Mouse (Mus musculus) midbrain, embryonic 16.5 days (tissue): ENCODE results near the gene Grin2a. TPM values are rescaled to one million over a fixed set of nuclear protein-coding genes. Genes with fewer than 3 reads are reported as not detected.

Experiments
- ATAC-seq: fragments of 200-750 bp; cut with Nextera tagmentation; 2 replicates; pipeline ENCODE4 v1.8.0; 2017; ENCODE audit warnings: moderate TSS enrichment
- H3K27ac ChIP-seq: fragments of 300-500 bp; sonication (generic); 2 replicates; pipeline ENCODE4 v1.5.1; 2014; ENCODE audit warnings: mild to moderate bottlenecking, low read length, mixed read lengths
- H3K27me3 ChIP-seq: fragments of 300-500 bp; sonication (generic); 2 replicates; pipeline ENCODE4 v1.6.1; 2014; ENCODE audit warnings: low read depth, low read length, mixed read lengths; ENCODE audit not compliant: control insufficient read depth, insufficient read depth
- H3K36me3 ChIP-seq: fragments of 300-500 bp; sonication (generic); 2 replicates; pipeline ENCODE4 v1.6.1; 2014; ENCODE audit warnings: mild to moderate bottlenecking, low read length, moderate library complexity, mixed read lengths; ENCODE audit not compliant: control insufficient read depth, insufficient read depth
- H3K4me1 ChIP-seq: fragments of 300-500 bp; sonication (generic); 2 replicates; pipeline ENCODE4 v1.6.1; 2014; ENCODE audit warnings: mild to moderate bottlenecking, low read length, mixed read lengths; ENCODE audit not compliant: control insufficient read depth, insufficient read depth
- H3K4me2 ChIP-seq: fragments of 300-500 bp; sonication (generic); 2 replicates; pipeline ENCODE4 v1.6.1; 2014; ENCODE audit warnings: mild to moderate bottlenecking, low read length, mixed read lengths
- H3K4me3 ChIP-seq: fragments of 300-500 bp; sonication (generic); 2 replicates; pipeline ENCODE4 v1.5.1; 2014; ENCODE audit warnings: low read depth, mild to moderate bottlenecking, low read length, moderate library complexity, mixed read lengths
- H3K9ac ChIP-seq: fragments of 300-500 bp; sonication (generic); 2 replicates; pipeline ENCODE4 v1.6.1; 2014; ENCODE audit warnings: low read depth, low read length, mixed read lengths
- H3K9me3 ChIP-seq: fragments of 300-500 bp; sonication (generic); replicated peaks from 2 replicates; pipeline ENCODE4 v1.6.1; 2014; ENCODE audit warnings: mild to moderate bottlenecking, low read length, mixed read lengths; ENCODE audit not compliant: control insufficient read depth, poor library complexity, severe bottlenecking
- WGBS: fragments of 180-500 bp; shearing (Covaris S2); extraction: QIAGEN DNeasy Blood & Tissue Kit; methylation state at CpG from one replicate; pipeline ENCODE4 v1.1.7; 2014; 5-methylcytosine and 5-hydroxymethylcytosine counted together
- polyA plus RNA-seq: library from polyadenylated mRNA; unstranded; fragments of >200 nt; fragmentation: Nextera tagmentation; extraction: Ambion mirVana; gene quantifications from 2 replicates; pipeline ENCODE4 v1.2.1, GENCODE M21; 2015

Gene Grin2a
- polyA plus RNA-seq, 1 experiment from 2014 or later: 7.6 TPM

GRCm38 (mm10) chr16:9985041-9985440 is 10.3 kb downstream of the Grin2a start:
- WGBS: 58% methylated on average over 3 of the region's 3 CpGs
- no peaks in the 10 kb centered on the region for H3K4me1 ChIP-seq
- ATAC-seq: no peak

DNA sequence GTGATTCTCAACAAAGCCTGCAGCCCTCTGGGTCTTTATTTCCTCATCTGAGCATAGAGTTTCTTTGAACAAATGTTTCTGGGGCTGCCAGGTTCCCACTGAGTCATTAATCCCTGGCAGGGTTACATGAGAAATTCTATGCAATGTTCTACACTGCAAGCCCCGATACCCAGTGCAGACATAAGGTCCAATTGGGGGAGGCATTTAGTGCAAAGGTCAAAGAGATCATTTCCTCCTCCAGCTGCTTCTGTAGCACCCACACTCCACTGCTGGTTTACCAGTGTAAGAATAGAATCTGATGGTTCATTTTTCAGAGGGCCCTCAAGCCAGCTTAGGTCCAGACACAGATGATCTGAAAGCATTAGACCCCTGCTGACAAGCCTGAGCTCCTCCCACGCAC is 14.7 kb downstream of the Grin2a start:
- no peak overlapping the region for H3K27ac ChIP-seq
- no peaks in the 10 kb centered on the region for H3K4me1 ChIP-seq
- H3K9me3 ChIP-seq: no peaks in the 10 kb centered on the region
- H3K36me3 ChIP-seq: no peaks in the 10 kb centered on the region
- no peak overlapping the region for H3K9ac ChIP-seq
- H3K4me3 ChIP-seq: no peak overlapping the region
- ATAC-seq: no peak
- H3K4me2 ChIP-seq: no peak overlapping the region
- H3K27me3 ChIP-seq: no peaks in the 10 kb centered on the region
- 46% methylated on average over 2 of the region's 2 CpGs for WGBS

More at GRCm38 (mm10) chr16:9985041-9985440, 10.3 kb downstream of the Grin2a start:
- Histone ChIP-seq H3K27me3 (no peaks in the 10 kb centered on the region), H3K4me3 (no peak overlapping the region), H3K4me2 (no peak overlapping the region), H3K9me3 (no peaks in the 10 kb centered on the region), H3K27ac (no peak overlapping the region), H3K36me3 (no peaks in the 10 kb centered on the region), H3K9ac (no peak overlapping the region)

DNA sequence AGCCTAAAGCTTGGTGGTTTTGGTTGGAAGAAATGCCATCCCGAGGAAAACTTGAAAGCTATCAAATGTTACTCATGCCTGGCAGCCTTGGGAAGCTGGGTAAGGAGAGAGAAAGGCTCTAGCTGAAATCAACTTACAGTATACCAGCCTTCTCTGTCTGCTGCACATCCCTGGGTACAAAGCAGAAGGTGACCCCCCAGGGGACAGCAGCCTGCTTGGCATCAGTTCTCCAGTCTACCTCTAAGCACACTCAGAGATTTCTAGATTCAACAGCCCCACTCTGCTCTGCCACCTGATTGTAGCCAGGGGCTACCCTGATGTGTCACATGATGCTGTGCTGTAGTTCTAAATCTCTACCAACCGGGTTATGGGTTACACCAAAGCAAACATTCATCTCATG is 17.2 kb downstream of the Grin2a start:
- H3K36me3 ChIP-seq: no peaks in the 10 kb centered on the region
- H3K4me3 ChIP-seq: no peak overlapping the region
- ATAC-seq: no peak
- WGBS: 89% methylated on average over 2 of the region's 2 CpGs
- no peaks in the 10 kb centered on the region for H3K4me1 ChIP-seq
- no peak overlapping the region for H3K4me2 ChIP-seq
- no peaks in the 10 kb centered on the region for H3K27me3 ChIP-seq
- H3K9me3 ChIP-seq: no peaks in the 10 kb centered on the region
- H3K9ac ChIP-seq: no peak overlapping the region
- no peak overlapping the region for H3K27ac ChIP-seq

DNA sequence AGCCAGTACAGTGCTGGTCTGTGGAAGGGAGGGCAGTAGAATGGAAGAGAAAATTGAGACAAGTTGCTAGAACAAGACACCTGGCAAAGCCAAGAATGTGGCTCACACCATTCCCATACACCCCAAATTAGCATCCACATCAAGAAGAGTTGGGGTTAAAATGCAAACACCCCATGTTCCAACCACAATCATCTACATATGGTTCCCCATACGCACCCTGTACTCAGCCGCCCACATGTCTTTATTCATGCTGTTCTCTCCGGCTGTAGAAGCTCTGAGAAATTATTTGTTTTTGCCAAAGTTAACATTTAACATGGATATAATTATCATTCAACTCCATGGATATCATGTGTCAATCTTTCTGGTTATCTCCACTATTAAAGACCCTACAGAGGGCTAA is 22.7 kb downstream of the Grin2a start:
- ATAC-seq: no peak
- 96% methylated on average over 3 of the region's 3 CpGs for WGBS
- H3K9ac ChIP-seq: no peak overlapping the region
- H3K27me3 ChIP-seq: no peaks in the 10 kb centered on the region
- no peaks in the 10 kb centered on the region for H3K4me1 ChIP-seq
- no peaks in the 10 kb centered on the region for H3K36me3 ChIP-seq
- no peak overlapping the region for H3K4me2 ChIP-seq
- no peaks in the 10 kb centered on the region for H3K9me3 ChIP-seq
- no peak overlapping the region for H3K4me3 ChIP-seq
- H3K27ac ChIP-seq: no peak overlapping the region

- no peak overlapping the region for H3K4me2 ChIP-seq
- 84% methylated on average over 6 of the region's 6 CpGs for WGBS
Measured at GRCm38 (mm10) chr16:9964469-9964868, 30.9 kb downstream of the Grin2a start.

GRCm38 (mm10) chr16:9962482-9962881 is 32.9 kb downstream of the Grin2a start:
- WGBS: 85% methylated on average over 1 of the region's 1 CpGs

More at GRCm38 (mm10) chr16:9964469-9964868, 30.9 kb downstream of the Grin2a start:
- ATAC-seq: no peak
- Histone ChIP-seq H3K4me1 (no peaks in the 10 kb centered on the region), H3K9ac (no peak overlapping the region), H3K9me3 (no peaks in the 10 kb centered on the region), H3K27ac (no peak overlapping the region), H3K27me3 (no peaks in the 10 kb centered on the region), H3K4me3 (no peak overlapping the region), H3K36me3 (no peaks in the 10 kb centered on the region)

GRCm38 (mm10) chr16:9959340-9959739 is 36.0 kb downstream of the Grin2a start:
- Histone ChIP-seq H3K9ac (no peak overlapping the region), H3K4me1 (no peaks in the 10 kb centered on the region), H3K4me2 (no peak overlapping the region), H3K36me3 (no peaks in the 10 kb centered on the region), H3K27ac (no peak overlapping the region), H3K27me3 (no peaks in the 10 kb centered on the region), H3K9me3 (no peaks in the 10 kb centered on the region), H3K4me3 (no peak overlapping the region)
- ATAC-seq: no peak
- WGBS: 75% methylated on average over 1 of the region's 1 CpGs

More at GRCm38 (mm10) chr16:9962482-9962881, 32.9 kb downstream of the Grin2a start:
- no peak overlapping the region for H3K4me2 ChIP-seq
- no peak for ATAC-seq
- no peaks in the 10 kb centered on the region for H3K27me3 ChIP-seq
- no peak overlapping the region for H3K9ac ChIP-seq
- no peaks in the 10 kb centered on the region for H3K9me3 ChIP-seq
- H3K36me3 ChIP-seq: no peaks in the 10 kb centered on the region
- no peak overlapping the region for H3K4me3 ChIP-seq
- no peak overlapping the region for H3K27ac ChIP-seq
- no peaks in the 10 kb centered on the region for H3K4me1 ChIP-seq

- WGBS: 26% methylated on average over 5 of the region's 5 CpGs
- Histone ChIP-seq H3K27ac (no peak overlapping the region), H3K4me3 (no peak overlapping the region), H3K9me3 (no peaks in the 10 kb centered on the region), H3K4me1 (no peaks in the 10 kb centered on the region), H3K9ac (no peak overlapping the region), H3K36me3 (no peaks in the 10 kb centered on the region), H3K4me2 (no peak overlapping the region), H3K27me3 (no peaks in the 10 kb centered on the region)
- ATAC-seq: no peak
Measured at GRCm38 (mm10) chr16:9954266-9954665, 41.1 kb downstream of the Grin2a start.

DNA sequence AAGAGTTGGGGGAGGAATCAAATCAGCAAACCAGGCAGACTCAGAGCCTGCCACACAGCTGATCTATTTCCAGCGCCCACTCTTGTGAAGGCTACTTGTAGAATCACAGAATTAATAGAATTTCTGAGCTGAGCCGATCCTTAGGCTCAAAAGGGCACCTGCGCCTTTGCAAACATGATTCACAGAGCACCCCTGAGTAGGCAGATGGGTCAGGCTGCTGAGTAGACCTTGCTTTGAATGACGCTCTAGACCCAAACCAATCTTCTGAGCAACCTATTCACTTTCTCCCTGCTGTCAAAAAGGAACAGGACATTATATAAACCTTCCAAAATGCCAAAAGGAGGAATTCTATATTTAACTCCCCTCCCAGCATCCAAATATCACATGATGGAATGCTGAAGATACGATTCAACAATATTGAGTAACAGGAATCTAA is 41.9 kb downstream of the Grin2a start:
- H3K27me3 ChIP-seq: no peaks in the 10 kb centered on the region
- no peak overlapping the region for H3K27ac ChIP-seq
- 89% methylated on average over 5 of the region's 5 CpGs for WGBS
- H3K9ac ChIP-seq: no peak overlapping the region
- H3K4me3 ChIP-seq: no peak overlapping the region
- no peaks in the 10 kb centered on the region for H3K9me3 ChIP-seq
- no peaks in the 10 kb centered on the region for H3K4me1 ChIP-seq
- no peak for ATAC-seq
- no peak overlapping the region for H3K4me2 ChIP-seq
- no peaks in the 10 kb centered on the region for H3K36me3 ChIP-seq
